Mouse (Mus musculus) adrenal gland, postnatal 25 days (tissue): ENCODE measurements around the gene 1110065P20Rik. TPM values are rescaled to one million over a fixed set of nuclear protein-coding genes. Genes with fewer than 3 reads are reported as not detected.

Experiments used
- DNase-seq: peaks from one replicate; pipeline ENCODE4 v3.0.0; 2021; ENCODE audit warnings: mixed read lengths
- total RNA-seq: library from RNA; stranded (reverse); gene quantifications from 2 replicates; pipeline ENCODE4 v1.2.3, GENCODE M21; 2021

Gene 1110065P20Rik
- total RNA-seq, 1 experiment from 2014 or later, result 41.9 TPM

- DNase-seq, result peak; percentile 37
Observed at GRCm38 (mm10) chr4:124843493-124843892, 7.5 kb downstream of the 1110065P20Rik start.

GRCm38 (mm10) chr4:124840998-124841397 lies 10.0 kb downstream of the 1110065P20Rik start:
- no peak for DNase-seq

DNA sequence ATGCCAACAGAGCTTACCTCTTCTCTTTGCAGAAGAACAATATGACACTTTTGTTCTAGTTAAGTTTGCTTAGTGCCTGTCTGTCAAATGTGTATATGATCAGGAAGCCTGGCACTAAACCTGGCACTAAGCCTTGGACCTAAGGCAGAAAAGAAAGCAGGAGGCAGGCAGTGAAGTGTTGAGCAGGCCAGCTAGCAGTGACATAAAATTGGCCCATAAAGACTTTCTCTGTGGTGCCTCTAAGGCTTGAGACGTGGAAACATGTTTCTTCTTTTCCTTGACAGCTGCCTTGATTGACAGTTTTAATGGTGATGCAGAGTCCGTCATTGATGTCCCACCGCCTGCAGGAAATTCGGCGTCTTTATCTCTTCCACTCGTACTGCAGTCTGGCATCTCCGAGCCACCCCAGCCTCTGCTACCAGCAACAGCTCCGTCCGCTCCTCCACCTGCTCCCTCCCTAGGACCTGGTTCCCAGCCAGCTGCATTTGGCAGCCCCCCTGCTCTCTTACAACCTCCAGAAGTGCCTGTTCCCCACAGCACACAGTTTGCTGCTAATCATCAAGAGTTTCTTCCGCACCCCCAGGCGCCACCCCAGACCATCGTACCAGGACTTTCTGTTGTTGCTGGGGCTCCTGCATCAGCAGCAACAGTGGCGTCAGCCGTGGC lies 12.8 kb downstream of the 1110065P20Rik start:
- DNase-seq, result no peak

GRCm38 (mm10) chr4:124832796-124833195 lies 18.2 kb downstream of the 1110065P20Rik start:
- DNase-seq, result no peak

- no peak for DNase-seq
Observed at GRCm38 (mm10) chr4:124829671-124830070, 21.3 kb downstream of the 1110065P20Rik start.

DNA sequence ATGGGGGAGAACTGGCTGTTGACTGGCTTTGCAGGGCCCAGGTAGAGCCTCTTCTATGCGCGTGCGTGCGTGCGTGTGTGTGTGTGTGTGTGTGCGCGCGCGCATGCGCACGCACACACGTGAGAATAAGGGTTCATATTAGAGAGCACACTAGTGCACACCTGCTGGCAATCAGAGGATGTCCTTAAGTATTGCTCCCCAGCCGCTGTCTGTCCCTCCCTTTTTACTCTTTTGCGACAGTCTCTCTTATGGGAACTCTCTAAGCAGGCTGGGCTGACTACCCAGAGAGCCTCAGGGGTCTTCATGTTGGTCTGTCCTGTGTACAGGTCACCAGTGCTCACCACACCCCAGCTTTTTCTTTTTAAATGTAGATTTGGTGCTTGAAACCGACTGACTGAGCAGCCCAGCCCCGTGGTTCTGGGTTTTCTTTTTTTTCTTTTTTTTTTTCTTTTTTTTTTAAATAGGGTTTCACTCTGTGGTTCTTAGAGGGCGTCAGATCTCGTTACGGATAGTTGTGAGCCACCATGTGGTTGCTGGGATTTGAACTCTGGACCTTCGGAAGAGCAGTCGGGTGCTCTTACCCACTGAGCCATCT lies 25.5 kb downstream of the 1110065P20Rik start:
- DNase-seq, result no peak

- no peak for DNase-seq
Observed at GRCm38 (mm10) chr4:124824967-124825366, 26.0 kb downstream of the 1110065P20Rik start.

- no peak for DNase-seq
Observed at GRCm38 (mm10) chr4:124818832-124819231, 32.2 kb downstream of the 1110065P20Rik start.

- DNase-seq, result peak; percentile 52
Observed at GRCm38 (mm10) chr4:124817803-124818202, 33.2 kb downstream of the 1110065P20Rik start.

- peak; percentile 26 for DNase-seq
Observed at GRCm38 (mm10) chr4:124815901-124816300, 35.1 kb downstream of the 1110065P20Rik start.

DNA sequence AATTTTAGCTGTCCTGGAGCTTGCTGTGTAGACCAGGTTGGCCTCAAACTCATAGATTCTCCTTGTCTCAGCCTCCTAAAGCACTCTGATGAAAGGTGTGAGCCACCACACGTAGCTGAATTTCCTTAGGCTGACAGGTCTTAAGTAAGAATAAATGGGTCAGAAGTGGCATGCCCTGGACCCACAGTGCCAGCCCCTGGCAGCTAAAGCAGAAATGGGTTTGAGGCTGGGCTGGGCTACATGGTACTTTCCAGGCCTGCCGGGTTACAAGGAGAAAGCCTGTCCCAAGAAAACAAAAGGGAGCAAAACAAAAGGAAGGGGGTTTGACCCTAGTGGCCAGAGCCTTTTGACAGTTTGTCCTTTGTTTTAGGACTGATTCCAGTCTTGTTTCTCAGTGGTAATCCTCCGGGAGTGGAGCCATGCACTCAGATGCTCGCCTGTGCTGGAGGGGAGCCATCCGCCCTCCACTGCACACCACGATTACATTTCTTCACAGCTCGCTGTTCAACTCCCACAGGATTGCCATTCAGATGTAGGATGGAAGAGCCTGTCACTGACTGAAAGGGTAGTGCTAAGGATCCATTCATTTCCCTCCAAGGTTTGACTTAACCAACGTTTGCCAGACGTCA lies 39.5 kb downstream of the 1110065P20Rik start:
- DNase-seq, result no peak

- DNase-seq, result no peak
Observed at GRCm38 (mm10) chr4:124810056-124810455, 40.9 kb downstream of the 1110065P20Rik start.

DNA sequence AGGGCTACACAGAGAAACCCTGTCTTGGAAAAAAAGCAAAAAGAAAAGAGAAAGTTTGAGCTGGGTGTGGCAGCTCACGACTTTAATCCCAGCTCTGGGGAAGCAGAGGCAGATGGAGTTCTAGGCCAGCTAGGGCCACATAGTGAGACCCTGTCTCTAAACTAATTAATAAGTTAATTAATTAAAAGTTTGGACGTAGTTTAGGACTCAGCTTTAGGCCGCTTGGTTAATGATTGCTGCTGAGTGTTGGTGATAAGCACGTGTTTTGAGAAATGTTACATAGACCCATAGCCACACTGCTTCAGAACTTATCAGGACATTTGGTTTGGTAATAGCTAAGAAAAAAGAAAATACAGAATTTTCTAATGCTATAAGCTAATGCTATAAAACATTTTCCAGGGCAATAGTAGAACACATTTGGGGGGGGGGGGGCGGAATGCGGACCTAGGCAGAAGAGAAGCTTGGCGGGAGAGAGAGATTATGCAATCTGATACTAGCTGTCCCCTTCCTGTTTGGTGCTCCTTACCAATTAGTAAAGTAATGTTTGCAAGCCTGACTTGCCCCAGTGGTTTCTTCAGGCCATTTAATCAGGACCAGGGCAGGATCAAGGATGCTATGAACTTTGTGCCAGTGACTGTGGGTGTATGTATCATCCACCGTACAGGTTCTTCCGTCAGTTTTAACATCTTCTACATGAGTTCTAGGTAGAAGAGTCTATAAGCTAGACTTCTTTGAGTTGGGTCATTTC lies 41.7 kb downstream of the 1110065P20Rik start:
- DNase-seq, result no peak

DNA sequence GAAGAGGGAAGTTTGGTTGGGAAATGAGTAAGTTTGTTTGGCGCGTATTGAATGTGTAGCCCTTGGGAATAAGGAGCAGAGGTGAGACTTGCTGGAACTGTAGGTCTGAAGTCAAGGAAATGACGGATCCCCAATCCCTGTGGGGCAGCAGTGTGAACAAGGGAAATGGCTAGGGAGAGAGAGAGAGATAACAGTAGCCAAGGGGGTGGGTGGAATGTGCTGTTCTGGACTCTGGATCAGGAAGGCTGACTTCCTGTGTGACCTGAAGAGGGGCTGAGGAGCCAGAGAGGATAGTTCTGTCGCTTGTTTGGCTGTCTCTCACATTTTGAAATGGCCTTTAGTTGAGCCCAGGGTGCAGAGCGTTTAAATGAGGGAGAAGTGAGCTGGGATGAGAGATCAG lies 42.5 kb downstream of the 1110065P20Rik start:
- no peak for DNase-seq

DNA sequence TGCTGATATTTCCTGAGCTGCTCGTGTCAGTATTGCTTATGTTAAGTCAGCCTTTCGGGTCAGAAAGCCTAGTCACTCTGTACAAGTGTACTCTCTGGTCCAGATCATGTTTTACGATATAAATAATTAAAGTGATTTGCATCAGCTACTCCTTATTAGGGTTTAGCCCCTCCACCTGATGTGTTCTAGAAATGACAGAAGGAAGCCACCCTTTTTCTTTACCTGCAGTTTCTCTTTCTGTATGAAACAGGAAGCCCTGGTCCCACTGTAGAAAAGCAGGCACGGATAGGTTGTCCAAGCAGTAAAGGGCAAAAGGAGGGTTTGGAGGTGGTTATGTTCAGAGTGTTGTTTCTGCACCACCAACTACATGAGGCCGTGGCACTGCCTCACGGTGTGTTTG lies 47.6 kb downstream of the 1110065P20Rik start:
- no peak for DNase-seq

DNA sequence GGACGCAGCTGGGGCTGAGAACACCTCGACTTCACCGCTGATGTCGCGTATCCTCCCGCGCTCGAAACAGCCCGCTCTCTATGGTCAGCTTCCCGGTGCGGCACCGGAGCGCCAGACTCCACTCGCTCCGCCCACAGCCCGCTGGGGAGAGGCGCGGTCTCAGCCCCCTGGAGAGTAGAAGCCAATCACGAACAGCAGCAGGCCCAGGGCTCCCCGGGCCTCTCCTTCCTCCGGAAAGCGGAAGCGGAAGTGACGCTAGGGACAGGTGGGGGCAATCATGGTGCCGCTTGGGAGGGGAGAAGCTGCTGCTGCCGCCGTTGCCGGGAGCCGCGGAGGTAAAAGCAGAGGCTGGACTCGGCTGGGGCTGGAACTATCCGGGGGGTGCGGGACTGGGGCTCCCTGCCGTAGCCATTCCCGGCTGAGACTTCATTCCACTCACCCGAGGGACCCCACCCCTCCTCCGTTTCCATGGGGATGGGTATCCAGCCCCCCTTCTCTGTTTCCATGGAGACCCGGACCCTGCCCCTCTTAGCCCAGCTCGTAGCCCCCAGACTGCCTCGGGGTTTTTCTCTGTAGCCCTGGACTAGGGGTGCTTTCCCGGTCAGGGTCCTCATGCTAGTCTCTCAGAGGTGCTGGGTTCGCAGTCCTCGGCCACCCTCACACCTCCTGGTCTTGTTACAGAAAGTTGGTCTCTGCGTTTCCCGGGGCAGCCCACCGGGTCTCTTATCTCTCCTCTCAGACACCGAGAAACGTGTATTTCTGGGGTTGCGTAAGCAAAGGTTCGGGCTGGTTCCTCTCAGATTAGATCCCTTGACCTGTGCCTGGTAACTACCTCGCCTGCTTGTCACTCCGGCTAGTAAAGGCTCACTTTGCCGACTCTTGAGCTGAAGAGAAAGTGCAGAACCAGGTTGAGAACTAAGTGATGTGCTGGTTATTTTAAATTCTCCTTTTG lies 48.4 kb downstream of the 1110065P20Rik start:
- peak; percentile 96 for DNase-seq

DNA sequence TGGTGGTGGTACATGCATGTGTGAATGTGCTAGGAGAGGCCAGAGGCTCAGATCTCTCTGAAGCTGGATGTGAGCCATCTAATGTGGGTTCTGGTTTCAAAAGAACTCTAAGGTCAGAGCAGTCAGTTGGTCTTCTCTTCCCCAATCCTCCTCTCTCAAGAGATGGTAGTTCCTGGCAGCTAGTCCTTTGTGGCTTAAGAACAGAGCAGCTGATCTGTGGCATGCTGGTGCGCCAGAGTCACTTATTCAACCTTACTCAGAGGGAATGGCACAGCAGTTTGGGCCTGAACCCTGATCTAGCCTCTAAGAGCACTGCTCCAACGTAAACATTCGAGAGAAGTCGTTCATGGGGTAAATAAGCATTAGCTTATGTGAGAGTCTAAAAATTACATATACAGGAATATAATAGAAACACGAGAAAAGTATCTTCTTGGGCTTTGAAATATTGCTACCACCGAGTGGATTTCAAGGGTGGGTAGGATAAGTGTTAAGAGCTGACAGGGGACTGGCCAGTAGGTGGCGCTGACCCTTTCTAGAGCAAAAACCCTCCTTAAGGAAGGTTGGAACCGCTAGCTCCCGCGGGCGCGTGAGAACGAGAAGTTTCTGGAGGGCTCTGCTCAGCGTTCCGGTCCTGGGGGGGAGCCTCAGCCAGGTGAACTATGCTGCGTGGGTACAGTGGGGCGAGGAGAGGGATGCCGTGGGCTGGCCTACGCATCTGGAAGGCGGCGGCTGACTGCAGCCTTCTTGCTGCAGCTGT lies 49.3 kb downstream of the 1110065P20Rik start, which contains the start of gene Mtf1:
TSS of gene Mtf1 (plus strand) at position 553 of the 757 bp plus-strand sequence.
- peak; percentile 89 for DNase-seq
